Mouse (Mus musculus): ENCODE results near the gene Gm15155.
"Not testable (repeated sequence)": the region's sequence is repeated elsewhere in the genome, so short reads cannot be mapped to it uniquely, and the experiment has no call there.

The Gm15155 gene

GRCm38 (mm10) chrX:156155776-156156175 lies 531.2 kb downstream of the Gm15155 start:
- no peak for DNase-seq (ENCODE audit: low spot score)

GRCm38 (mm10) chrX:156171587-156171986 lies 547.0 kb downstream of the Gm15155 start:
- DNase-seq (ENCODE audit: low spot score), result no peak

- DNase-seq (ENCODE audit: low spot score), result not testable (repeated sequence)
Observed at GRCm38 (mm10) chrX:156303806-156304205, 679.3 kb downstream of the Gm15155 start.

Data from spleen, adult 12 weeks (tissue).